Mouse (Mus musculus): Measurements from ENCODE around the gene Rfx7.
A peak's percentile ranks its signal among the peaks of the same experiment; 100 is the strongest.
"Not testable (repeated sequence)": the region's sequence is repeated elsewhere in the genome, so short reads cannot be mapped to it uniquely, and the experiment has no call there.

Gene Rfx7

DNA sequence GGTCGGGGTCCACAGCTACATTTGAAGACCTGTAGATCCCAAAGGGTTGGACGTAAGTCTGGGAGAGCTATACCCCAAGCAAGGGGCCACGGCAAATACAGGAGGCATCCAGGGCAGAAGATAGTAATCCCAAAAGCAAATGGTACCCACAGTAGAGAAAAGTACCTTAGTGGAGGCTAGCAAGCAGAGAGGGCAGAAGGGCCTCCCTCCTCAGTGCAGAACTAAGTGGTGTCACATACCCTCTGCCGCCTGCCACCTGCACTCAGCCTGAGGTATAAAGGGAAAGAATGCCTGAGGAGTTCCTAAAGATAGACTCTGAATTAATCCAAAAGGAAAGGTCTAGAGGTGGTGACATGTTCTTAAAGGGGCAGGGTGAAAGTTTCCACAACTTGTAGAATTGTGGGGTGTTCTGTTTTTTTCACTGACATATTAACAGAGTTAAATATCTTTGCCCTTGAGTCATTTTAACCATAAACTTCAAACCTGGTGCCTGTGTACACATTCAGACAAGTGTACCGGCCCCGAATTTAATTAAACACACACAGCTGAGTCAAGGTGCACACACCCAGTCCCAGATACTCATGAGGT lies 109.1 kb downstream of the Rfx7 start:
- DNase-seq = no peak

DNA sequence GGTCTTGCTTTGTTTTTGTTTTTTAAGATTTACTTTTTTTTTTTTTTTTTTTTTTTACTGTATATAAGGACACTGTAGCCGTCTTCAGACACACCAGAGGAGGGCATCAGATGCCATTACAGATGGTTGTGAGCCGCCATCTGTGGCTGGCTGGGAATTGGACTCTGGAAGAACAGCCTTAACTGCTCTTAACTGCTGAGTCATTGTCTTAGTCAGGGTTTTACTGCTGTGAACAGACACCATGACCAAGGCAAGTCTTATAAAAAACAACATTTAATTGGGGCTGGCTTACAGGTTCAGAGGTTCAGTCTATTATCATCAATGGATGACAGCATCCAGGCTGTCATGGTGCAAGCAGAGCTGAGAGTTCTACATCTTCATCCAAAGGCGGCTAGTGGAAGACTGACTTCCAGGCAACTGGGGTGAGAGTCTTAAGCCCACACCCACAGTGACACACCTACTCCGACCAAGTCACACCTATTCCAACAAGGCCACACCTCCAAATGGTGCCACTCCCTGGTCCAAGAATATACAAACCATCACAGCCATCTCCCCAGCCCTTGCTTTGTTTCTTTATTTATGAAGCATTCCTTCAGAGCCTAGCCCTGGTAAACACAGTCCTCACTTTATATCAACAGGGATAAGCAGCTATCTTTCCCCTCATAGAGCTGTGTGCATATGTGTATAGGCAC lies 110.9 kb downstream of the Rfx7 start:
- DNase-seq = not testable (repeated sequence)

DNA sequence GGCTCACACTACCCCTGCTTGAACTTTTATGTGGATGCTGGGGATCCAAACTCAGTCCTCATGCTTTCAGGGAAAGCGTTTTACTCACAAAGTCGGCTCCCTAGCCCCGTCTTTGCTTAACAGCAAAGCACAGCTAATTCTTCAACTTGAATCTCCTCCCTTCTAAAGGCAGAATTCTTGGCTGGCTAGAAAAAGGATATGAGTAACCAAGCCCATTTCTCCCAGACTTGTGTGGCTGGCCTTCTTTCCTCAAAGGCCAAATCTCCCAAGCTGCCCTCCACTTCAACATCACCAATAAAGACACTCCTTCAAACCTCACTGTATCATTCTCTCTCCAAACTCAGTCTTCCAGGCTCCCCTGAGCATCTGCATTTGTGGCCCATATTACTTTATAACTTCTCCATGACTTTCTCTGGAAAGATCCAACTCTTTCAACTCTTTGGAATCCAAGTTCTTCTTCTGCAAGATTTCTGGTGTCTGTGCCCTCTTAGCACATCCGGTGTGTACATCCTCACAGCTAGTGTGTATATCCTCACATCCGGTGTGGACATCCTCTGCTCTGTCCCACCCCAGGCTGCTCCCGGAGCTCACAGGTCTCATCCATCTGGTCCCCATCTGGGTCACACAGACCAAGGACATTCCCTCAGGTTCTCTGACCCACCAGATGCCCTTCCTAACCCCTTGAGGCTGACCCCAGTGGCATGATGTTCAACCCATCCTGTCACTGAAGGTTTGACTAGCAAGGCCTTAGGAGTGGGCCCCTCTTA lies 111.8 kb downstream of the Rfx7 start:
- DNase-seq = no peak

DNA sequence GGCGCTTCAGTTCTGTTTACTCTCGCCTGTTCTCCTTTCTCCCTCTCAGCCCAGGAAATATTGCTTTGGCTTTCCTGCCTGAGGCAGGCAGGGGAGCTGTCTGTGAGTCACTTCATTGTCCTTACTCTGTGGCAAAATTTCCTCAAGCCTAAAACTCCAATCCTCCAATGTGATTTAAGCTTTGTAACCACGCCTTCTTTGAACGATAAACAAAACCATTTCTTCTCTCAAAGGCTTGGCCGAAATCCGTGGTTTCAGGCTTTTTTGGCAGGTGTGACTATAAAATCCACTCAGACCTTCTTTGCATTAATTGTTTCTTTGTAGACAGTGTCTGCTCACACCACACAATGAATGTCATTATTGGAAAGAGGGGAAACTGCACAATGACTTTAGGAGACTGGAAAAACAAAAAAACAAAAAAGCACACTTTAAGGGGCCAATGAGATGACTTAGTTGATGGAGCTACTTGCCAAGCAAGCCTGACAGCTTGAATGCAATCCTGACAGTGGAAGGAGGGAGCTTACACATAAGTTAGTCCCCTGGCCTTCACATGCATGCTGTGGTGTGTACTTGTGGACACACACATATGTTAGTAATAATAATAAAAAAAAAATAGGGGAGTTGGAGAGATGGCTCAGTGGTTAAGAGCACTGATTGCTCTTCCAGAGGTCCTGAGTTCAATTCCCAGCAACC lies 112.5 kb downstream of the Rfx7 start:
- no peak for DNase-seq

DNA sequence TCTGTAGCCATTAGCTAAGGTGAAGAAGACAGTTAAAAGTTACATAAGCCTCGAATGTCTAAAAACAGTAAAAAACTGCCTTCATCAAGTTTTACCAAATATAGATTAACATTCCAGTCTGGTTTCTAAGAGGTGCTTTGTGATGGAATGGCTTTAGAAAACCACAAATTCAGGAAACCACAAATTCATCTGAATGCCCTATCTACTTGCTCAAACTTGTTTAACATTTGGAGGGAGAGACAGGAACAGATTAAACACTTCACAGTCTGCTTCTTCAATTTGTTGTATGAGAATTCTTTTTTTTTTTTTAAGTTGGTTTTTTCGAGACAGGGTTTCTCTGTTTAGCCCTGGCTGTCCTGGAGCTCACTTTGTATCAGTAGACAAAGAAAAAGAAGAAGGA lies 117.7 kb downstream of the Rfx7 start:
- no peak for DNase-seq

DNA sequence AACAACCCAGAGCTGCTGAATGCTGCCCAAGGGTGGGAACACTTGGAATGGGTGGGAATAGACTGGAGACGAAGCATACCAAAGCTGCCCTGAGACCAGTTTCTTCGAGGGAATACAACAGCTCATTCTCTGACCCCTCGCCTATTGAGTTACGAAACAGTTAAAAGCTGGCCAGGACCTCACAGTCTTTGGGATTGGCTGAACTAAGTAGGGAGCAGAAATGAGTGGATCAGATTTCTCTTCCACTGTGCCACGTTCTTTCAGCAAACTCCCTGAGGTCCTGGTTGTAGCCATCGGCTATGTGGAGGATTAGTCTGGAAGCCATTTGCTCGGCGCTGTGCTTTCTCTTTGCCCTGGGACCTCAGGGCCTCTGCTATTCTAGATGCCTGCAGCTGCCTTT lies 120.9 kb downstream of the Rfx7 start:
- DNase-seq = peak; percentile 77

DNA sequence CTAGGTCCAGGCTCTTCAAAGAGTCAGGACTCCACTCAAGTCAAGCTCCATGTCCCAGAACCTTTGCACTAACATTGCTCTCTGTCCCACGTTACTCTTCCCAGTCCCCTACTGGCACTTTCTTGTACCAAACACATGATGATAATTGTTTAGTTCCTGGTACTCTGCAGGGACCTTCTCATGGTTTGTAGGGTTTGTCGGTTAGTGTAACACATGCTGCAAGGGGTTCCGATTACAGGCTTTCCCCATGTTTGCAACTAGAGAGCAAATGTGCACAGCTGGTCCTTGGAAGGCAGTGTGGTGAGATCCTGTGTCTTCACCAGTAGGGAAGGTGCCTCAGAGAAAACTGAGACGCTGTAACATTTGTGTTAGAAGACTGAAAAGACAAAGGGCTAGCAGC lies 121.5 kb downstream of the Rfx7 start:
- DNase-seq = no peak

DNA sequence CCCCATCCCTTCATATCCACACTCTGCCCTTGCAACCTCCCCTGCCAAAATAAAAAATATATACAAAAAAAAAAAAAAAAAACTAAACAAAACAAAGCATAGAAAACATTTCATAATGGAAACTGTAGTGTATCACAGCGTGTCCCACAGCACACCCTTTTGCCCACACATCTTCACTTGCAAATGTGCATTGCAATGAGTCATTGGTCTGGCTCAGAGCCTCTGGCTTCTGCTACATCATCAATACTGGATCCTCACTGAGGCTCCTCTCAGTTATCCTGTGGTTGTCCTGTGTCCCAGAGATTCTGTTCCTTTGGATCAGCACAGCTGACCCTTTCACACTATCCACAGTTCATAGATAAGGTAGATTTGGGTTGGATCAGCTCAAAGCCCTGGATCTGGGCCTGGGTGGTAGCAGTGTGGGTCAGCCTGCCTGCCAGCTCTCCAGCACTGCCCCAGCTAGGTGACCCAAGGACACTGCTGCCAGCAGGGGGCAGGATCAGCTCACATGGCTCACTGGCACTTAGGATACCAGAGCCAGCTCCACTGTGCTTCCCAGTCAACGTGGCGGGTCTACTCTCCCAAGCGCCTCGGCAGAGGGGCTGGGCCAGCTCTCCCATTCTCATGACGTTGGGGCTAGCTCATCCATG lies 122.7 kb downstream of the Rfx7 start:
- DNase-seq = peak; percentile 77

DNA sequence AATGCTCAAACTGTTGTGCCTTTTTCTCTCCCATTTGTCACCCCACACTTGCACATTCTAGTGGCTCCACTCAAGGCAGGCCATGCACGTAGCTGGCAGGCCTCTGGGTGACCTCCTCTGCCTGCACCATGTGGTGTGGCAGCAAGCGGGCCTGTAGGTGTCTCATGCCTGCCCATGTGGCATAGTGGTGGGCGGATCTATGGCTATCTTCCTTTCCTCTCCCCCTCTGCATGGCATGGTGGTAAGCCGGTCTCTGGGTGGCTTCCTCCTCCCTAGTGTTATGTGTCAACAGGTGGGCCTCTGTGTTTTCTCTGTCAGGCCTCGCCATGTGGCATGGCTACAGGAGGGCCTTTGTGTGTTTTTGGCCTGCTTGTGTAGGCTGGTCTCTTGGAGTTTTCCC lies 123.6 kb downstream of the Rfx7 start:
- DNase-seq = no peak

DNA sequence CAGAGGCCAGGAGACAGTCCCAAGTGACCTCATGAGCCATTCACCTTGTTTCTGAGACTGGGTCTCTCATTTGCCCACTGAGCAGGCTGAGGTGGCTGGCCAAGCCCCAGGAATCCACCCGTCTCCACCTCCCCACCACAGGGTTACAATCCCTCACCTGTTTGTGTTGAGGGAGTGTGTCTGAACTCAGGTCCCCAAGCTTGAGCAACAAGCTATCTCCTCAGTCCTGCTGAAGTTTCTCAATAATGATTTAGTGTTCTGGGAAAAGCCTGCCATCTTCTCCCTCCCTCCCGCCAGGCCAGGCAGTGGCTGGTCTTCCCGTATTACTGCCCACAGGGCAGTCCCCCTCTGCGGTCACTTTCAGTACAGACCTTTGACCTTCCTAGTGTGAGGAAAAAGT lies 124.5 kb downstream of the Rfx7 start:
- no peak for DNase-seq

DNA sequence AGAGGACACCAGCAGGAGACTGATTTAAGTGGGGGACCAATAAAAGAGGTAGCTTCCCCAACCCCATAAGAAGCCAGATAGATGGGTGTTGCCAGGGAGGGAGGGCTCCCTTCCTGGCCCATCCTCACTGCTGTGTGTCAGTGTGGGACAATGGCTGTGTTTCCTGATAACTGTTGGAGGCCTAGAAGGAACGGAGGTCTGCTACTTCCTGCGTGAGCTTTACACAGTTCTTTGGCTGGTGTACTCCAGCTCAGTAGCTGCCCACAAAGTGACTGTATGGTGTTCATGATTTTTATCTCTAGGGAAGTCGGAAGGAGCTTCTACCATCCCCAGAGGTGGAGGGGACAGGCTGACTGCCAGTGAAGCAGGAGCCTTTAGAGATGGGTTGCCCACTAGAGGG lies 124.9 kb downstream of the Rfx7 start:
- DNase-seq = no peak

DNA sequence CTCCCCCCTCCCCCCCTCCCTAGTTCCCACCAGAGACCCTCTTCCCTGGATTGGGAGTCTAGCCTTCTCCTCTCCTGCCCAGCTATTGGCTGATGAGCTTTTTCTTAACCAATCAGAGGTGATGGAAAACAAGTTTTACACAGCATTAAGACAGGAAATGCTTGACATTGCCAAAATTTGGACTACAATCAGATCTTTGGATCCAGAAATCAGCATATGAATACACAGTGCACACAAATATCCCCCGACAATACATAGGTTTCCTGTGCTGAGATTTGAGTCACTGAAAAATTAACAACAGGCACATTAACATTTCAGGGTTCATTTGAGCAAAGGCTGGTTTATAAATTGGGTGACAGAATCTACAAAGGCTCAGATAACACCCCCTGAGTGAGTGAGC lies 125.7 kb downstream of the Rfx7 start:
- DNase-seq = no peak

DNA sequence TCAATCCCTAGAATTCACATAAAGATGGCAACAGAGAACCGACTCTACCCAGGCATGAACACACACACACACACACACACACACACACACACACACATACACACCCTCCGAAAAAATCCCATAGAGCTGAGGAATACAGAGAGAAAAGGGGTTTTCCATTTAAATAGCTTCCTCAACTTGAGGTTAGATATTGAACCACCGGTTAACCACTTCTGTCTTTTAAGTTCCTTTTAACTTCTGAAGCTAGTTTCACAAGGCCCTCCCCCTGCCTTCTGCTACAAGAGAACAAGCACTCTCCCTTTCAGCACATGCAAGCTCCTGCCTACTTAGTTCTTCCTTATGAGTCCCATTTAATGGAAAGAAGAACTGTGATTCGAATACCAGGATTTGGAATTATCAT lies 128.1 kb downstream of the Rfx7 start:
- no peak for DNase-seq

DNA sequence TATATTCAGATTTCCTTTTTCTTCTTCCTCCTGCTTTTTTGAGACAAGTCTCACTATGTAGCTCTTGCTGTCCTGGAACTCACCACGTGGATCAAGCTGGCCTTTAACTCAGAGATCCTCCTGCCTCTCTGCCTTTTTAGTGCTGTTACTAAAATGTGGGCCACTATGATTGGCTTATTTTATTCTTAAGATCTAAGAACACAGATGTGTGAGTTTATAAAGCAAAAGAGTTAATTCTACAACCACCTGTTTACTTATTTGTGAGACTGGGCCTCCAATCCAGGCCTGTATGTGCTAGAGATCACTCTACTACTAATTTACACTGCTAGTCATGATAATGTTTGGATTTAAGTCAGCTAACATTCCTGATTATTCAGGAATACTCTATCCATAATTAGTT lies 128.9 kb downstream of the Rfx7 start:
- DNase-seq = no peak

DNA sequence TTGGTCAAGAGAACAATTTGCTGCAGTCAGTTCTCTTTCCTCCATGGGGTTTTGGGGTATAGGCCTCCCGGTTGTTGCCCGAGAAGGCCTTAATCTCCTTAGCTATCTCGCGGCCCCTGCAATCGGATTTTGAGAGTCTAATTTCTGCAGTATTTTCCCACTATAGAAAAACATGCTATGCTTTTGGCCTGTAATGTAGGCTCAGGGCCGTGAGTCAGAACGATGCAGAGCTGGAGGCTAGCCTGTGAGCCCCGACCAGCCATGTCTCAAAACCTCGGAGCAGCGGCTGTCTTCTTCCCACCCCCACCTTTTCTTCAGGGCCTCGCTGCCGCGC lies 129.5 kb downstream of the Rfx7 start:
- DNase-seq = no peak

DNA sequence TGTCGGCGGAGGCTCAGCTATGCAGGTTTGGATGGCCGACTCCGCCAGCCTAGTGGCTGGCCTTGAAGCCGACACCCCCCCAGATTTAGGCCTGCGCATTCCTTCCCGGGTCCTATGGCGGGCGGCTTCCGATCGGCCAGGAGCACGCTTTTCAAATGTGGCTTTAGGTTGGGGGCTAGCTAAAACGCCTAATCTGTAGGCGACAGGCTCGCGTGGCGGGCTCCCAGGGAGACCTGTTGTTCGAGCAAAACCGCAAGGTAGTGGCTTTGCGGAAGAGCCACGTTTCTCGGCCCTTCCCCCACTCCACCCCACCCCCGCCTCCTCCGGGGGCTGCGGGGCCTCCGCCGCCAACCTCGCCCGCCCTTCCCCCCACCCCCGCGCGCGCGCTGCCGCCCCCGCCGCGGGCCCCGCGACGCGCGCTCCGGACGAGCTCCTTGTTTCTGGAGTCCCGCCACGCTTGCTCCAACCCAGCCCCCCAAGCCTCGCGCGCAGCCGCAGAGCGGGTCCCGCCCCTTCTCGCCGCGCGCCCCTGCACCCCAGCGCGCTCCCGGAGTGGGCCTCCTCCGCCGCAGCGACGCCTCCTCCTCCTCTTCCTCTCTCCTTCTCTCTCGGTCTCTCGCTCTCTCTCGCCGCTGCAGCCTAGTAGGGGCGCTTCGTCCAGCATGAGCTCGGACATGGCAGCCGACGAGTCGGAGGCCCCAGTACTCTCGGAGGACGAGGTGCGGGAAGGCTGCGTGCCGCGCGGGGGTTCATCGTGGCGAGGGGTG lies 130.0 kb downstream of the Rfx7 start, which contains the start of gene Nedd4:
Nedd4 (plus strand) TSS at position 452 of the 767 bp plus-strand sequence.
- peak; percentile 97 for DNase-seq

DNA sequence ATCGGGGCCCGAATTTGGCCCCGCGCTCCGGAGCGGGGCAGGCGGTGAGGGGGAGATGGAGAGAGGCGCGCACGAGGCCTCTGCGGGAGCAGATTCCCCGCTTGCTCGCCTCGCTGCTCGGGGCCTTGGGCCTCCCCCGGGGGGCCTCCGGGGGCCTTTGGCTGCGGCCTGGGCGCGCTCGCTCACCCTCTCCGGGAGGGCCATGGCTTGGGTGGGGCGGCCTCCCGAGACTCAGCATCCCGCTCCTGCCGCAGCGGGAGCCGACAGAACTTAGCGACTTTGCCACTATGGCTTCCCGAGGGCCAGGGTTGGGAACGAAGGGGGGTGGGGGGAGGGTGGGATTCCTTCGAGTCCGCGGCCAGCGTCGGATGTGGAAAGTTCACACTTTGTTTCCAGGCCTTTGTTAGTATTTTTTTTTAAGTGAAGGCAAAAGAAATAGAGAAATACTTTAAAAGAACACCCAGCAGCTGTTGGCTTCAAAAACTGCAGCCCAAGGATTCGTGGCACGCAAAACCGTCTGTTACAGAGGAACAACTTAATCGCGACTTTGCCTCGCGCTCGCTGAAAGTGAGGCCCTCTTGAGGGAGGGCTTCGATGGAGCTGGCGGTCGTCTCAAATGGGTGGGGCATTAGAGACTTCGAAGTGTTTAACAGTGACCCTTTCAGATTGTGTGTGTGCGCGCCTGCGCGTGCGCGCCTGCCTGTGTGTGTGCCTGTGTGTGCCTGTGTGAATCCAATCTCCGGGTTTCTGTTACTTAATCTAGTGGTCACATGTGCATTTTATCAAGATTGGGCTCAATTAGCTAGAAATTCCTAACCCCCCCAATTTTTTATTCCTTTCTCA lies 130.9 kb downstream of the Rfx7 start:
- DNase-seq = peak; percentile 90

DNA sequence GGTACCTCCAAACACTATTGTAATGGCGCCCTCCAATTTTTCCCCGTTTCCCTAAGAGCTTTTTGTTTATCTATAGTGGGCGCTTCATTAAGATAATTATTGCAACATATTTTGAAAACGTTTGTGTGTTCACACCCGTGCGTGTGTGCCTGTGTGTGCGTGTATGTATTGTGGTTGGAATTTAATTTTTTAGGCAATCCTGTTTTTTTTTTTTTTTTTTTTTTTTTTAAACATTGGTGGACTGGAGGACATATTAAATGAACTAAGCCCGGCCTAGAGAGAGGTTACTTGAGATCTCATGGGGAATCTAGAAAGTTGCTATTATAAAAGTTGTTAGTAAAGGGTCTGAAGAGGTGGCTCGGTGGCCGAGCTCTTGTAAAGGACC lies 131.5 kb downstream of the Rfx7 start:
- DNase-seq = no peak

DNA sequence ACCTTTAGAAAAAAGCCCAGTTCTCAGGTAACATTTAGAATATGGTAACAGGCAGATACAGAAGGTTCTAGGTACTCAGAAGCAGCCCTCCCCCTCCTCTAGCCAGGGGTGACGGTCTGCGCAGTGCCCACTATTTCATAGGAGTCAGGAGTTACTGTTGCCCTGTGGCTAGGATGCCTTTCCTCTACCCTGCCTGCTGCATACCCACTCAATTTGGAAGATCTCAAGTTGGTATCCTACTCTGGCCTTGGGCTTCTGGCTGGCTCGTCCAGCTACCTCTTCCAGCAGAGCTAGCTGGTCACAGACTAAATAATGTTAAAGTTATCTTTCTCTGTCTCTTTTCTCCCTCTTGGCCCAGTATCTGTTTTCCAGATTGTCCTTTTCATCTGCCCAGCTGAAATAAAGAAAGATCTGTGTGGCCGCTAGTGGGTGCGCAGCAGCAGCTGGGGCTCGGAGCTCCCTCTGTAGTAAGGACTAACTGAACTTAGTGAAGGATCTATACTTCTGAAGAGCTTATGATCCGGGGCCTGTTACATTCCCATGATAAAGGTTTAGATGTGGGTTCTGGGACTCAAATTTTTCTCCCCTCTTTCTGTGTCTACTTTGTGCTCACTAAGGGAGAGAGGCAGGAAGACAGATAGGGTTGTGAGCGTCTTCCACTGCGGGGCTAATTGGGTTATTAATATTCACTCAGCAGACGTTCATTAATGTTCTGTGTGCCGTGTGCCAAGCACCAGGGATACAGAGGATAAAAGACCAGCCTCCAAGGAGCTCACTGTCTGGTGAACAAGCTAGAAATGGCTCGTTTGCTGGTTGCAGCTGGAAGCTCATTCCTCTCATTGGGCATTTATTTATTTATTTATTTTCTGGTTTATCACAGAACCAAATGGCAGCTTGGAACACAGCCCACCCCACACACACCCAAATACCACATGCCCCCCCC lies 132.6 kb downstream of the Rfx7 start:
- DNase-seq = peak; percentile 53

DNA sequence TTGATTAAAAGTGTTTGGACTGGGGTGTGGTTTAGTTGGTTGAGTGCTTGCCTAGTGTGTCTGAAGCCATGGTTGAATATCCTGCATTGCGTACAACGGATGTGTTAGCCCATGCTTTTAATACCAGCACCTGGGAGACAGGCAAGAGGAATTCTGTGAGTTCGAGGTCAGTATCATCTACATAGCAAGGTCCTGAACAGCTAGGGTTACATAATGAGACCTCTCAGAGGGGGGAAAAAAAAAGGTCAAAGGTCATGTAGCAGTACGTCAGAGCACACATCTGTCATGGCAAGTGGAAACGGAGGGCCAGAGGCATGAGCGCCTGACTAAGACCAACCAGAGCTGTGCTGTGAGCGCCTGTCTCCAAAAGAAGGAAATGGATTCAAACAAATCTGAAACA lies 133.5 kb downstream of the Rfx7 start:
- DNase-seq = peak; percentile 31
